In the genomic region with DNA sequence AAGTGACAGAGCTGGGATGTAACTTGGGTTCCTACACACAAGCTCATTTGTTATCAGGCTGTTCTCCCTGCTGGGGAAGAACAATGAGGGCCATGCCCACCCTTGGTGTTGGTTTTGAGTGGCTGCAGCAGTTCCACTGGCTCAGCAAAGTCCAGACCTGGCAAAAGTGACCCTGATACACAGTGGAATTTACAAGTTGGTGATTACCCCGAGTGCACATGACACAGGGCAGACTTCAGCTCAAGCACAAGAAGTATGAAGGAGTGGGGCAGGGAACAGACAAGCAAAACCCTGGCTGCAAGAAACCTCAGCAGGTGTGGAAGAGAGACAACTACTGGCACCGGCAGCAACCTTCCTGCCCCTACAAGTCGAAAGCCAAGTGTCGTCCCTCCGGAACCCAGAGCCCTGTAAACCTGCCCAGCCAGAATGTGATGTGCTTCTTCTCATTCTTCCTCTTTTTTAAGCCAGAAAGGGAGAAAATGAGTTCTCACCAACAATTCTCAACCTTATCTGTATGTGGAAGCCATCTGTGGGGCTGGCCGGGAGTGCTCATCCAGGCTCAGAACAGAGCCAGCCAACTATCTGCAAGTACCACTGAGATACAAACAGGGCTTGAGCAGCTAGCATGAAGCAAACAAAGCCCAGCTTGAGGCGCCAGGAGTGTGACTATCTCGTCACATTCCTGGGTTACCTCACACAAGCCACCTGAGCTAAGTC, we compare ENCODE assay signal across 11 mouse cellular contexts. TPM values are rescaled to one million over a fixed set of nuclear protein-coding genes. Genes with fewer than 3 reads are reported as not detected.
DNase-seq lines count a peak whose midpoint lies in the region; ATAC-seq and TF ChIP-seq lines count a peak whose summit lies in the region.
"Had no signal": no experiment of that assay in that cellular context is flagged by ENCODE, and none has a peak within 500 bp of the region (broad histone marks: within the 10 kb centered on the region; RNA-seq: fewer than 3 reads in every experiment).

No protein-coding gene starts in this region.

- peak; percentile 44 for DNase-seq in 416B (ENCODE audit: low read depth)
- peak; percentile 39 for DNase-seq in heart, postnatal 0 days (ENCODE audit: low spot score)
- DNase-seq in liver, embryonic 11.5 days (ENCODE audit: low spot score), result no peak
- no peak for DNase-seq in adrenal gland, postnatal 25 days
- no peak for DNase-seq in gastrocnemius, postnatal 25 days
- DNase-seq in right cerebral cortex, postnatal 25 days, result no peak
- DNase-seq: cerebellum, adult 11 months had no signal

- H3K4me2 ChIP-seq in forebrain, embryonic 16.5 days (ENCODE audit: low read length), result no peak overlapping the region
- H3K4me2 ChIP-seq in forebrain, embryonic 15.5 days (replicated peaks), result no peak overlapping the region
- no peak overlapping the region for H3K4me2 ChIP-seq in heart, postnatal 0 days (ENCODE audit: low read depth, low read length)
- H3K4me2 ChIP-seq in liver, embryonic 11.5 days, result peak overlapping the region; percentile 42

- no peak for TF ChIP-seq CTCF in heart, postnatal 0 days (IDR thresholded peaks at IDR 0.05; ENCODE audit: low read depth)

- WGBS in forebrain, embryonic 16.5 days, result 64% methylated on average over 8 of the region's 8 CpGs
- 67% methylated on average over 8 of the region's 8 CpGs for WGBS in forebrain, embryonic 15.5 days
- 25% methylated on average over 8 of the region's 8 CpGs for WGBS in heart, postnatal 0 days
- 40% methylated on average over 8 of the region's 8 CpGs for WGBS in liver, embryonic 11.5 days

- TF ChIP-seq EP300 in heart, postnatal 0 days (IDR thresholded peaks at IDR 0.05; ENCODE audit: low read depth), result no peak

- no peaks in the 10 kb centered on the region for H3K9me3 ChIP-seq in forebrain, embryonic 16.5 days (ENCODE audit: control insufficient read depth, low read length)
- no peaks in the 10 kb centered on the region for H3K9me3 ChIP-seq in forebrain, embryonic 15.5 days
- no peaks in the 10 kb centered on the region for H3K9me3 ChIP-seq in heart, postnatal 0 days (replicated peaks; ENCODE audit: control insufficient read depth, low read length)
- no peaks in the 10 kb centered on the region for H3K9me3 ChIP-seq in liver, embryonic 11.5 days (ENCODE audit: control insufficient read depth, low read length)

- ATAC-seq in forebrain, embryonic 16.5 days, result no peak
- no peak for ATAC-seq in forebrain, embryonic 15.5 days (replicated peaks)
- peak; percentile 54 for ATAC-seq in heart, postnatal 0 days (ENCODE audit: insufficient read depth, low read depth)
- peak; percentile 76 for ATAC-seq in liver, embryonic 11.5 days (replicated peaks; ENCODE audit: low FRiP score)

- peaks cover 6% of the 10 kb centered on the region; the same call in 1 of the 2 replicates for H3K4me1 ChIP-seq in forebrain, embryonic 16.5 days (replicated peaks; ENCODE audit: control insufficient read depth, insufficient read depth, low read length)
- no peaks in the 10 kb centered on the region for H3K4me1 ChIP-seq in forebrain, embryonic 15.5 days
- H3K4me1 ChIP-seq in heart, postnatal 0 days (ENCODE audit: control insufficient read depth, insufficient read depth), result peaks cover 59% of the 10 kb centered on the region
- H3K4me1 ChIP-seq in liver, embryonic 11.5 days (replicated peaks; ENCODE audit: control insufficient read depth, insufficient read depth, low read length), result peaks cover 61% of the 10 kb centered on the region

- H3K9ac ChIP-seq in forebrain, embryonic 16.5 days (replicated peaks; ENCODE audit: low read depth, low read length), result no peak overlapping the region
- no peak overlapping the region for H3K9ac ChIP-seq in forebrain, embryonic 15.5 days (replicated peaks)
- H3K9ac ChIP-seq in heart, postnatal 0 days (replicated peaks; ENCODE audit: low read depth, low read length), result no peak overlapping the region
- 0 out of 2 replicates have a peak overlapping the region, but pooled peaks have one; percentile 25 for H3K9ac ChIP-seq in liver, embryonic 11.5 days (ENCODE audit: low read depth, low read length)

- H3K27ac ChIP-seq in forebrain, embryonic 16.5 days (ENCODE audit: low read length), result 0 out of 2 replicates have a peak overlapping the region, but pooled peaks have one; percentile 14
- H3K27ac ChIP-seq in forebrain, embryonic 15.5 days (replicated peaks), result no peak overlapping the region
- H3K27ac ChIP-seq in heart, postnatal 0 days (ENCODE audit: low read depth), result peak overlapping the region; percentile 60
- H3K27ac ChIP-seq in liver, embryonic 11.5 days (ENCODE audit: low read depth, low read length), result peak overlapping the region; percentile 74

- H3K4me3 ChIP-seq in forebrain, embryonic 16.5 days (replicated peaks; ENCODE audit: low read length), result no peak overlapping the region
- no peak overlapping the region for H3K4me3 ChIP-seq in forebrain, embryonic 15.5 days
- H3K4me3 ChIP-seq in heart, postnatal 0 days (ENCODE audit: low read depth, low read length), result no peak overlapping the region
- no peak overlapping the region; the same call in 1 of the 2 replicates for H3K4me3 ChIP-seq in liver, embryonic 11.5 days (ENCODE audit: low read depth, low read length)

- H3K27me3 ChIP-seq in forebrain, embryonic 16.5 days (replicated peaks; ENCODE audit: control insufficient read depth, insufficient read depth, low read length), result no peaks in the 10 kb centered on the region
- H3K27me3 ChIP-seq in forebrain, embryonic 15.5 days, result no peaks in the 10 kb centered on the region
- no peaks in the 10 kb centered on the region for H3K27me3 ChIP-seq in heart, postnatal 0 days (ENCODE audit: control insufficient read depth, insufficient read depth, low read length)
- H3K27me3 ChIP-seq in liver, embryonic 11.5 days (replicated peaks; ENCODE audit: control insufficient read depth, insufficient read depth, low read length), result no peaks in the 10 kb centered on the region

- peaks cover 15% of the 10 kb centered on the region for H3K36me3 ChIP-seq in forebrain, embryonic 16.5 days (ENCODE audit: control insufficient read depth, insufficient read depth)
- H3K36me3 ChIP-seq in forebrain, embryonic 15.5 days, result peaks cover 20% of the 10 kb centered on the region
- peaks cover 25% of the 10 kb centered on the region for H3K36me3 ChIP-seq in heart, postnatal 0 days (replicated peaks; ENCODE audit: control insufficient read depth, insufficient read depth, low read length)
- H3K36me3 ChIP-seq in liver, embryonic 11.5 days (ENCODE audit: control insufficient read depth, insufficient read depth, low read length), result peaks cover 20% of the 10 kb centered on the region

RNA-seq across cellular contexts. Expression of a gene that starts 8.3 kb away (rescaled TPM):
- polyA plus RNA-seq in forebrain, embryonic 16.5 days (2015; fragmentation: Nextera tagmentation; extraction: Ambion mirVana), result not detected in 2 replicates
- 0.24 and 0.41 TPM in 2 replicates for polyA plus RNA-seq in forebrain, embryonic 15.5 days (2015; fragmentation: Nextera tagmentation; extraction: Ambion mirVana)
- total RNA-seq in heart, postnatal 0 days (2014; rRNA removed; ENCODE audit: low replicate concordance), result not detected in 2 replicates
- polyA plus RNA-seq in heart, postnatal 0 days (2015; fragmentation: Nextera tagmentation; extraction: Ambion mirVana), result 0.22 TPM in 1 of 2 replicates, not detected in the other
- polyA plus RNA-seq in liver, embryonic 11.5 days (2014; fragmentation: Nextera tagmentation; extraction: Ambion mirVana), result 0.27 and 0.30 TPM in 2 replicates
- total RNA-seq in adrenal gland, postnatal 25 days (2021), result not detected in 2 replicates
- total RNA-seq in gastrocnemius, postnatal 25 days (2021), result not detected
- total RNA-seq: left cerebral cortex, adult 18-20 months had no signal

RNA-seq across cellular contexts. Expression of a gene that starts 9.7 kb away (rescaled TPM):
- 57.6 and 57.8 TPM in 2 replicates for polyA plus RNA-seq in forebrain, embryonic 16.5 days (2015; fragmentation: Nextera tagmentation; extraction: Ambion mirVana)
- polyA plus RNA-seq in forebrain, embryonic 15.5 days (2015; fragmentation: Nextera tagmentation; extraction: Ambion mirVana), result 53.1 and 54.4 TPM in 2 replicates
- total RNA-seq in heart, postnatal 0 days (2014; rRNA removed; ENCODE audit: low replicate concordance), result 15.2 and 17.6 TPM in 2 replicates
- polyA plus RNA-seq in heart, postnatal 0 days (2015; fragmentation: Nextera tagmentation; extraction: Ambion mirVana), result 15.8 and 16.1 TPM in 2 replicates
- polyA plus RNA-seq in liver, embryonic 11.5 days (2014; fragmentation: Nextera tagmentation; extraction: Ambion mirVana), result 66.3 and 75.7 TPM in 2 replicates
- 52.2 and 53.5 TPM in 2 replicates for total RNA-seq in adrenal gland, postnatal 25 days (2021)
- 10 to 100 TPM; 11.7 to 11.8 TPM for total RNA-seq in gastrocnemius, postnatal 25 days (2021)

RNA-seq across cellular contexts. Expression of a gene that starts 16.1 kb away (rescaled TPM):
- polyA plus RNA-seq in forebrain, embryonic 16.5 days (2015; fragmentation: Nextera tagmentation; extraction: Ambion mirVana), result 37.6 and 38.9 TPM in 2 replicates
- polyA plus RNA-seq in forebrain, embryonic 15.5 days (2015; fragmentation: Nextera tagmentation; extraction: Ambion mirVana), result 30.3 and 31.6 TPM in 2 replicates
- 99.1 and 117 TPM in 2 replicates for total RNA-seq in heart, postnatal 0 days (2014; rRNA removed; ENCODE audit: low replicate concordance)
- polyA plus RNA-seq in heart, postnatal 0 days (2015; fragmentation: Nextera tagmentation; extraction: Ambion mirVana), result 11.0 and 12.0 TPM in 2 replicates
- 51.2 TPM in 2 replicates for polyA plus RNA-seq in liver, embryonic 11.5 days (2014; fragmentation: Nextera tagmentation; extraction: Ambion mirVana)
- total RNA-seq in adrenal gland, postnatal 25 days (2021), result 160 and 171 TPM in 2 replicates
- 10 to 100 TPM; 40.4 to 43.1 TPM for total RNA-seq in gastrocnemius, postnatal 25 days (2021)

RNA-seq across cellular contexts. Expression of a gene that starts 17.9 kb away (rescaled TPM):
- polyA plus RNA-seq in forebrain, embryonic 16.5 days (2015; fragmentation: Nextera tagmentation; extraction: Ambion mirVana), result 1.7 and 2.1 TPM in 2 replicates
- polyA plus RNA-seq in forebrain, embryonic 15.5 days (2015; fragmentation: Nextera tagmentation; extraction: Ambion mirVana), result 1.4 and 2.4 TPM in 2 replicates
- total RNA-seq in heart, postnatal 0 days (2014; rRNA removed; ENCODE audit: low replicate concordance), result 3.6 and 9.1 TPM in 2 replicates
- 1.3 and 1.4 TPM in 2 replicates for polyA plus RNA-seq in heart, postnatal 0 days (2015; fragmentation: Nextera tagmentation; extraction: Ambion mirVana)
- polyA plus RNA-seq in liver, embryonic 11.5 days (2014; fragmentation: Nextera tagmentation; extraction: Ambion mirVana), result 2.5 and 3.7 TPM in 2 replicates
- total RNA-seq in adrenal gland, postnatal 25 days (2021), result 47.4 and 63.8 TPM in 2 replicates
- 1 to 10 TPM in 1 of 2 experiments, under 1 TPM in 1; 0.77 to 1.2 TPM for total RNA-seq in gastrocnemius, postnatal 25 days (2021)

RNA-seq across cellular contexts. Expression of a gene that starts 29.7 kb away (rescaled TPM):
- 0.80 TPM in 1 of 2 replicates, not detected in the other for polyA plus RNA-seq in forebrain, embryonic 16.5 days (2015; fragmentation: Nextera tagmentation; extraction: Ambion mirVana)
- polyA plus RNA-seq in forebrain, embryonic 15.5 days (2015; fragmentation: Nextera tagmentation; extraction: Ambion mirVana), result 0.23 and 0.31 TPM in 2 replicates
- not detected in 2 replicates for total RNA-seq in heart, postnatal 0 days (2014; rRNA removed; ENCODE audit: low replicate concordance)
- 0.25 and 0.40 TPM in 2 replicates for polyA plus RNA-seq in heart, postnatal 0 days (2015; fragmentation: Nextera tagmentation; extraction: Ambion mirVana)
- not detected in 2 replicates for polyA plus RNA-seq in liver, embryonic 11.5 days (2014; fragmentation: Nextera tagmentation; extraction: Ambion mirVana)
- 0.43 TPM in 1 of 2 replicates, not detected in the other for total RNA-seq in adrenal gland, postnatal 25 days (2021)
- total RNA-seq in gastrocnemius, postnatal 25 days (2021), result under 1 TPM; 0.31 to 0.70 TPM
- polyA plus RNA-seq: C2C12 had no signal

Comparison
In these comparisons a context has a peak if more than half of its experiments do, and no peak if none do; other contexts are left out.
1. ATAC-seq: peak in heart, postnatal 0 days (single experiment) and liver, embryonic 11.5 days (single experiment); none in forebrain, embryonic 16.5 days (single experiment) and forebrain, embryonic 15.5 days (single experiment).
2. DNase-seq: peak in 416B (single experiment) and heart, postnatal 0 days (single experiment); none in liver, embryonic 11.5 days (single experiment), adrenal gland, postnatal 25 days (single experiment), gastrocnemius, postnatal 25 days (single experiment) and right cerebral cortex, postnatal 25 days (single experiment).